Mouse (Mus musculus) cerebellum, postnatal 10 days (tissue): ENCODE data around the gene Crygn.

Source experiments
- DNase-seq, 2 experiments: peaks; one replicate each; pipeline ENCODE4 v3.0.0; 2021; ENCODE audit warnings: mixed read lengths in 2 of 2

Crygn gene

GRCm38 (mm10) chr5:24757816-24758215 is at the start of gene Crygn:
Gene Crygn, minus strand, starts transcription at chr5:24758008.
- no peak for DNase-seq

DNA sequence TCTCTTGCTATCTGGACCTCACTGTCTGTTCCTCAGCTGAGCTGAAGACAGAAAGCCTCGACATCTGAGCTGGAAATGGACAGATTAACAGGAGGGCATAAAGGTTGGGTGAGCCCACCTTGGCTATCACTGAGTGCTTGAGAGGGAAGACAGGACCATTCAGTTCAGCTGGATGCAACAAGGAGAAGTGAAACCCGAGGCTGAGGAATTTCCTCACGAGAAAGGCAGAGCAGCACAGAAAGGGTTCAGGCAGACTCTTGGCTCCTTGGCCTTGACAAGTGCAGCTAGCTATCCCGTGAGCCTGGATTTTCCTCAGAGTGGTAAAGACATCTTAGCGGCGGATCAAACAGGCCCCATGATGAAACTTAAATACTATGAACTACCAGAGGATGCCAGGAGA is 47.4 kb upstream of the Crygn start:
- no peak for DNase-seq

DNA sequence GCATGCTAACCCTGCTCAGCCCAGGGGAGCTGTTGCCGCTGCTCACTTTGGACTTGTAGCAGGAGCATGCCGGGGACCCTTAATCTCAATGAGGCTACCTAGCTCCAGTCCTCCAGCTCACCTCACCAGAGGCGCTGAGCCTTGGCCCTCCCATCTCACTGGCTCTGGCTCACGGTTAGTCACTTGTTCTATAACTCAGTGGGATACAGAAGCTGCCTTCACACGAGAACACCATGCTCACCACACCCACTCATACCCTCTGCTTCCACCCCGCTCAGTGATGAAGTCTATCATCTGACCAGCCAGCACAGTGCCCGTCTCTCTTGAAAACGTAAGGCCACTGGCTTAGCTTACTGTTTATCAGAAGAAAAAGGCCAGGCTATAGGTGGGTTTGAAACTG is 46.9 kb upstream of the Crygn start:
- DNase-seq, result no peak

GRCm38 (mm10) chr5:24801841-24802624 is 44.2 kb upstream of the Crygn start:
- DNase-seq, result no peak

DNA sequence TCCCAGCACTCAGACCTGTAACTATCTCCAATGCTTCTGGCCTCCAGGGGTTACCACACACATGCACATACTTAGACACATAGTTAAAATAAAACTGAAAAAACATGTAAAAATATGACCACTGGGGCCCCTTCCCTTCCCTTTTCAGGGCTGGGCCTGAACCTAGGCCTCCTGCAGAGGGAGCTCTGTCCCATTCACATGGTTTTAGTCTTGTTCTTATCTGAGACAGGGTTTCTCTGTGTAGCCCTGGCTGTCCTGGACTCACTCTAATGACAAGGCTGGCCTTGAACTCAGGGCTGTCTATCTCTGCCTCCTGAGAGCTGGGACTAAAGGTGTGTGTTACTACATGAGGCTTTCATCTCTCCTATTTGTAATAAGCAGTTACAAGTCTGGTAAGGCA is 42.6 kb upstream of the Crygn start:
- DNase-seq, result peak in 1 of 2 experiments; percentile 30

DNA sequence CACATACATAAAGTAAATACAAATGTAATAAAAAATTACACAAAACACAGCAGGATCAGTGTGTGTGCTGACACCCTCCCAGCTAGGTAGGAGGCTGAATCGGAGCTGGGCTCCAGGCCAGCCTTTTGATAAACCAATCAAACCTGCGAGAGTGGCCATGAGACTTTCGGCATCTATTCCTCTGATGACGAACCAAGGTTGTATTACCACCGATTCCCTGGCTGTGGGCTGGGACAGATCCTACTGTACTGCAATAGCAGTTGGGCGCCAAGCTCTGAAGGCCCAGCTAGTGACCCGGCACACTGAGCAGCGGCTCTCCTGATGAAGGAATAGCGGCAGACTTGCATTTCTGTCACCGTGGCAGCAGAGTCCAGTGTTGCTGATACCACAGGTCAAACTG is 40.8 kb upstream of the Crygn start:
- peak in 1 of 2 experiments; percentile 35 for DNase-seq

- DNase-seq, result no peak
These were observed 40.0 kb upstream of the Crygn start for GRCm38 (mm10) chr5:24797858-24798257.

DNA sequence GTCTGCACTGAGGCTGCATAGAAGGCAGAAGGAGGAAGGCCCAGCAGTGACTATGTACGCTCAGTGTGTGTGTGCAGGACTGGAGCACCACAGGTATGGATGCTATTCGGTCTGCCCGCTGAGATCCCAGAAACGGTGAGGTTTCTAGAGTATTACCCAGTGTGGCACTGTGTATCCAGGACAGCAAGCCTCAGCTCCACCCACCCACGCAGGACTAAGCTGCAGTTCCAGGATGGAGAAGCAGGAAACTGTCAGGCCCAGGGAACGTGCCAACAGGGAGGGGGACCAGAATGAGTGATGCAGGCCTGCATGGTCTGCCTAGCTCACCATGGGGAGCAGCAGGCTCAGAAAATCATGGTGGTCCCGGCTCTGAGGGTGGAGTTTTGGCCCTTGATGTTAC is 35.2 kb upstream of the Crygn start:
- DNase-seq, result no peak

DNA sequence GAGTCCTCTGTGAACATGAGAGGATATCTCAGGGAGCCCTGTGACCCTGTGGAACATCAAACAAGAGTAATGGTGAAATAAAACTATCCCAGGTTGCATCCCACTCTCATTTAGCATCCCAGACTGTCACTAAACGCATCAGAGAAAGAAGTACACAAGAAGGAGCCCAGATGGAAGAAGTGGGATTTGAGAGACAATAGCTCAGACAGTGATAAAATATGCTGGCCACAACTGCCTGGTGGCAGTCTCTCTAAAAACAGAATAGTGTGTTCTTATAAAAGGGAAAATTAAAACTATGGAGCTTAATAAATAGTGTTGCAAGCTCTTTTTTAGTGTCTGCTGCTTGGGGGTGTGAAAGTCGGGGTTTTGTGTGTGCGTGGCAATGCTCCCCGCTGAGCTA is 25.1 kb upstream of the Crygn start:
- DNase-seq, result no peak

GRCm38 (mm10) chr5:24781048-24781447 is 23.2 kb upstream of the Crygn start:
- no peak for DNase-seq

GRCm38 (mm10) chr5:24779881-24780512 is 22.2 kb upstream of the Crygn start:
- DNase-seq, result peak; percentile 55 to 80

GRCm38 (mm10) chr5:24779321-24779720 is 21.5 kb upstream of the Crygn start:
- no peak for DNase-seq

GRCm38 (mm10) chr5:24778843-24779140 is 21.0 kb upstream of the Crygn start:
- DNase-seq, result no peak

DNA sequence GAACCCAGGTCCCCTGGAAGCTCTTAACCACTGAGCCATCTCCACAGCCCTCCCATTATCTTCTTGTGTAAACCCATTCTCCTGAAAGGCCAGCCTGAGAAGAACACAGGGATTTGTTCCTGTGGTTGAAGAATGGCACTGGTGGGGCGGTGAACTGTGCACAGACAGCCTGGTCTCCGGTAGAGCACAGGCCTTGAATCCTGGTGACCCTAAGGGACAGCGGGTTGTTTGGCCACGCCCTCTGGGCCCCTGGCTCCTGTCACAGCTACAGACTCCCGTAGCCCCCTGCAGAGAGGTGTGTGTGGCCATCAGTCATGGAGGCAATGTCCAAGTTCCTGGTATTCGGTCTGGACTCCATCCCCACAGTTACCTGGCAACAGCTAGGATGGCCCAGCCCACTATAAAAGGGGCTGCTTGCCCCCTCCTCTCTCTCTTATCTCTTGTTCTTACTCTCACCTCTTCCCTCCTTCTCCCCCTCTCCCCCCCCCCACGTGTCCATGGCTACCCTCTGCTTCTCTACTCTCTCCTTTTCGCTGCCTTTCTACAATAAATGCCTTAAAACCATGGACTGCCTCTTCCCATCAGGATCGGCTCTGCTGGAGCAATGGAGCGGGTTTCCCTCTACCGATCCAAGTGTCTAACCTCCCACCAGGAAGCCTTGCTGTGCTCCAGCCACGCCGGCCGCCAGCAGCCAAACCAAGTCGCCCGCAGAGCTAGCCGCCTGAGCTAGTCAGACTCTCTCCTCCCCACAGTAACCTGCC is 20.5 kb upstream of the Crygn start:
- peak in 1 of 2 experiments; percentile 49 for DNase-seq

DNA sequence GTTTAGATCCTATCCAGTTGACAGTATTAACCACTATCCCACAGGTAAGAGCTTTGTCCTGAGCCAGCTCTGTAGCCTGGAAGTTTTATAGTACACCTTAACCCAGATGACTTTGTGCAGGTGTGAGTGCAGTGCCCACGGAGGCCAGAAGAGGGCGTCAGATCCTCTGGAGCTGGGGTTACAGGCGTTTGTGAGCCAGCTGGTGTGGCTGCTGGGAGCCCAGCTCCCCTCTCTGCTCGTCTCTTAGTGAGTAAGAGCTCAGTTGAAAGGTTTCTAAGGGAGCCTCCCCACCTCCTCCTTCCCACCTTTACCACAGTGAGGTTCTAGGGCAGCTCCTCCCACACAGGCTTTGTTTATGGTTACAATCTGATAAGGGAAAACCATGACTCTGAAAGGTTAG is 18.9 kb upstream of the Crygn start:
- no peak for DNase-seq

DNA sequence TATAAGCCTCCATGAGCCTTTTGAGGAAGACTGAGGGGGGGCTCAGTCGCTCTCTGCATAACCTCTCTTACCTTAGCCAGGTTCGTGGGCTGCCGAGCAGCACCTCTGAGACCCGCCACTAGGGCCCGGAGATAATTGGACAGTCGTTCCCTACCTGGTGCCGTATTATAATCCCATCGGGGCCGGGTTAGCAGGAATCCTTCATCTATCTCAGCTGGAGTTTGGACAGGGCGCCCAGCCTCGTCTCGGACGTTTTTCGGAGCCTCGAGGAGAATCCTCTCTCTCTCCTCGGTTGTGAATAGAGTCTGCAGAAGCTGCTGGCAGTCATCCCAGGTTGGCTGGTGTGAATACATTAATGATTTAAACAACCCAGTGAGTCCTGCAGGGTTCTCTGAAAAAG is 16.7 kb upstream of the Crygn start:
- DNase-seq, result peak; percentile 40 to 42

DNA sequence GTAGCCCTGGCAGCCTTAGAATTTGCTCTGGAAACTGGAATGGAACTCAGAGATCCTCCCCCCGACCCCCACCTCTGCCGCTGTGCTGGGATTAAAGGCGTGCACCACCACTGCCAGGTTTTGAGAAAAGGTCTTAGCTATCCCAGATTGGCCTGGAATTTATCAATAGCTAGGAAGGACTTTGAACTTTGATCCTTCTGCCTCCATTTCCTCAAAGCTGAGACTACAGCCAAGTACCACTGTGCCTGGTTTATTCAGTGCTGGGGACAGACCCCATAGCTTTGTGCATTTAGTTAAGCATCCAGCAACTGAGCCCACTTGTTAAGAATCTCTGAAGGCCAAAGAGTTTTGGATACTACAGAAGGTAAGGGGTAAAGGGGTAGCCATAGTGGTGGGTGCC is 877 bp downstream of the Crygn start:
- DNase-seq, result no peak

DNA sequence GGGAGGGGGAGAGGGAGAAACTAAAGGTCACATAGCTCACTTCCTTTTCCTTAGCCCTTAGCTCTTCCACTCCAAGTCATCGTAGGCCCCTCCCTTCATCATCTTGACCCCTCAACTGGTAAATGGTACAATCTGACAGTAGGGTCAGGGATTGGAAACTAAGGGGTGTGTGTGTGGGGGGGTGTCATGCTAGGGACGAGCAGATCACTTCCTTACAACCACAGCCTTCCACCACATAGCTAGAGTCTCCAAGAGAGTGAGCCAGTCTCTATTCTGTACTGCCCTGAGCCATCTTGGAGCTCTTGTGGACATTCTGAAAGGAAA is 5.7 kb downstream of the Crygn start:
- DNase-seq, result no peak

DNA sequence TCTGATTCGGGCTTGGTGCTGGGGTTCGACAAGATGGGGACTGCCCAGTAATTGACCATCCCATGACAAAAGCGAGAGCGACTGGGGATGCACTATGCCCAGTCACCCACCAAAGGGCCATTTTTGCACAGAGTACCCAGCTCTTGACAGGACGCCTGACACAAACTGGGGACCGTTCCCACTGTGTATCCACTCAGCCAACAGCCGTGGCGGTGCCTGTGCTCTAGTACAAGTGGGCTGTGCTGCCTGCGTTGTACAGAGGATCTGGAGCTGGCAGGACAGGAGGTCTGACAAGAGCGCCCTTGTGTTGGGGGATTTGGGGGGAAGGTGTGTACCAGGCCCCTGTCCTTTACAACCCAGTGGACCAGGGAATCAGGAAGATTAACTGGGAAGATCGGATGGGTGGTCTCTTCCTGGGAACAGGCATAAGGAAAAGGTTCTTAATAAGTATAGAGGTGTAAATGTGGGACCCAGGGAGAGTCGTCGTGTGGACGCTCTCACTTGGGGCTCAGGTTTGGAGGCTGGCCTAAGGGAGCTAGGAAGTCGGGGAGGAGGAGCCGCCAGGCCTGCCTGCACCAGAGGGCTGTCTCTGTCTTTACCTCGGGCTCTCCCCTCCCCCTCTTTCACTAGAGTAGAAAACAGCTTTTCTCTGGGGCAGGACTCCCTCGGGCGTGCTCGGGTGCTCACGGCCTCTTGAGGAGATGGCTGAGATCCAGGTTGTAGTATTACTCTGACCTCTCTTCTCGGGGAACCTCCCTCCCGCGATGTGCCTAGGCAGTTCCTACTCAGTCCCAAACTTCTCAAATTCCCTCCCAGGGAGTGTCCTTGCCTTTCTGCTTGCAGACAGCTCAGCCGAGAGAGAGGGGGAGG is 6.3 kb downstream of the Crygn start:
- peak; percentile 66 to 73 for DNase-seq

DNA sequence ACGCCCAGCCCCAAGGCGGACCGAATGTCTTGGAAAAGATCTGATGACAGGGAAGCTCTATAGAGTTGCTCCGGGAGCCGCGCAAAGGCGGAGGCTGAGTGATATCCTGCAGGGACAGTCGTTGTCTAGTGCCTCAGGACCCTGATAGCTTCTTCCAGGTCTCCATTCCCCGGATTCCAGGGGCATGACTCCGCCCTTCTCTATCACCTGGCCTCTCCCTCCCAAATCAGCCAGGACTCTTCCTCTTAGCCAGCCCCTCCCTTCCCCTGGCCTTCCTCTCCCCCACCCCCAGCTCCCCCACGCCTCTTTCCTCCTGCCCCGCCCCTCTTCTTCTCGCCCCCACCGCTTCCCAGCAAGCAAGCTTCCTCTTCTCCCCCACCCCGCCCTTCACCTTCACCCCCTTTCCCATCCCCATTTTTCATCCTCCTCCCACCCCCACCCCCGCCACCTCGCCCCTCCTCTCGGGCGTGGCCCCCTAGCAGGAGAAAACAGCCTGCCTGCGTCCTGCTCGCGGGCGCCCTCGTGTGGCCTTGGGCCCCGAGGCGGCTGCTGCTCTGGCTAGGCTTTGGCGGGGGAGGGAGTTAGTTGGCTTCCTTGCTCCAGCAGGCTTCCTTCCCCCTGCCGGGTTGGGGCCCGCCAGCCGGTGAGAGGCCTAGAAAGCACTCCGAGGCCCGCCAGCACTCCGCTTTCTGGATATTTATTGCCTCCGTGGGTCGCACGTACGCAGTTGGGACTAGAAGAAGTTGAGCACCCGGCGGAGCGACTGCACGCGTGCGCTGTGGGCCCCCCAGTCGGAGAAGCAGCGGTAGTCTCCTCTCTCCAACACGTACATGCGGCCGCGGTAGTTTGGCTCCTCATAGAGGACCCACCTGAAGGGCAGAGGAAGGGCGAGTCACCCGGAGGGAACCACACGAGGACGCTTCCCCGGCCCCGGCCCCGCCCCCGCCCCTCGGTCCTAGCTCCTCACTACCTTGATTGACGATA is 7.2 kb downstream of the Crygn start:
- peak; percentile 96 for DNase-seq

DNA sequence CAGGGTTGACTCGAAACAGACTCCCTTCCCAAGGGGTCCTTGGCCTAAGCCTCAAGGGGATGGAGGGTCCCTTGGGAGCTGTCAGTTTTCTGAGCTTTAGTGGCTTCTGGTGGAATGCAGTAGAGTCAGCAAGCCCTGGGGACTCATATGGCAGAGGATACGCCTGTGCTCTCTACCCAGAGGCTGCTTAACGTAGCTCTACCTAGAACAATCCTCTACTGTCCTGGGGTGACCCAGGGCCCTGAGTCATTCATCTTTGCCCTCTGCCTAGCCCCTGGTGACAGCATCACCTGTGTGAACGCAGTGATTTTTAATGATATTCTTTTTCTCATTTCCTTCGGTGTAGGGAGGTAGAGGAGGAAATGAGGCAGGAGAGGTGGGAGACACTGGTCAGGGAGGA is 8.1 kb downstream of the Crygn start:
- no peak for DNase-seq

- no peak for DNase-seq
These were observed 10.3 kb downstream of the Crygn start for GRCm38 (mm10) chr5:24747533-24747932.
